Mouse (Mus musculus) retina, postnatal 7 days (tissue): ENCODE data around the gene Gpc6.

Experiments
- DNase-seq: peaks from one replicate; pipeline ENCODE4 v3.0.0-alpha.2; 2012; ENCODE audit warnings: low read depth, low spot score

Gene Gpc6

DNA sequence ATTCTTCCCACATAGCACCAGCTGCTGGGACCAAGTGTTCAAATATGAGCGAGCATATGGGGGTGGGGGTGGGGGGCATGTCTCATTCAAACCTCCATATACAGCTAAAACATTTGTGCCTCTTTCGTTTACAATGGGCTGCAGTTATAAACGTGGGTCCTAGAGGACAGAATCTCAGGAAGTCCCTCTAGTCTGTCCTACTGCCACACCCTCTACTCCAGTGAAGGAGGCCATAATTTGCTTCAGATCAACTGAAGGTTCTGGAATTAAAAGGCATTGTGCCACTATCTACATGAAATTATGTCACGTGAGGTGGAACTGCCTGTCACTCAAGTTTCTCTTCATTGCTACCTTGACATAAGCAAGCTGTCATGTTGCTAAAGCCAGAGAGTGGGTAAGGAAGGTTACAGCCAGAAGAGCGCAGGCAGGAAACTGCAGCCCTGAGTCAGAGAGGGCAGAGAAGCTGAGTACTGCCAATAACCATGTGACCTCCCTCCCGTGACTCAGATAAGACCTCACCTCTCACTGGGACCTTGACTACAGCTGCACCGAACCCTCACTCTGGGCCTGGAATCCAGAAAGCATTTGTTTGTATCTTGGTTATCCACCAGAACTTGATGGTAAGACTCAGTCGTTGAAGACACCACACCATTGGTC is 1067.6 kb downstream of the Gpc6 start:
- DNase-seq, result no peak

DNA sequence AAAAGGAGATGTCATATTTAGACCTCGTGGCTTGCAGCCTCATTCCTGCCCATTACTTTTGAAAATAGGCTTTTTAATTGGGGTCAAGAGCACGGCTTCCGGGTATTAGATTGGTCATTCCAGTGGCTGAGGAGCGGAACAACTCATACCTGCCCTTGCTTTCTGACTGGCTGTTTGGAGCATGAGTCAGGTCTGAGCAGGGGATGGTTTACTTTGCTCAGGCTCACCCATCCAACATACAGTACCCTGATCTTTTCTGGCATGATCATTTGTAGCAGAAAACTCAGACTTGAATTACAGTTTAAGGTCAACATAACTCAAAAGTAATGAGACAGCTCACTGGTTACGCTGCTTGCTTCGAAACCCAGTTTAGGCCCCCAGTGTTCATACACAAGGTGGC is 1068.7 kb downstream of the Gpc6 start:
- no peak for DNase-seq

- DNase-seq, result no peak
These were observed 1079.3 kb downstream of the Gpc6 start for GRCm38 (mm10) chr14:118004434-118004833.

DNA sequence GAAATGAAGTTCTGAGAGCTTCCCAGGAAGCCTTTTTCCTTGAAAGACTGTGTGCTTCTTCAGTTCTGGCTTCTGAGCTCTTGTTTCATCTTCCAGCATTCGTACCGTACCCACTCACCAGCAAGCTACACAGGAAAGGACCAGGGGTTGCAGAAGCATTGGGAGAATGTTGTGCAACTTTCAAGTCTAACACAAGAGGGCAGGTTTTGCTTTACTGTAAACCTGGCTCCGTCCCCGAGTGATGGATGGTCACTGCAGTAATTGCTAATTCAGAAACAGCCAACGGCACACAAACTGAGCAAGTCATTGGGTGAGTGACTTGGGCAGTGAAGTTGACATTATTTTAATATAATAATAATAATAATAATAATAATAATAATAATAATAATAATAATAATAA is 1080.6 kb downstream of the Gpc6 start:
- DNase-seq, result peak; percentile 63

- no peak for DNase-seq
These were observed 1084.4 kb downstream of the Gpc6 start for GRCm38 (mm10) chr14:118009541-118009940.

DNA sequence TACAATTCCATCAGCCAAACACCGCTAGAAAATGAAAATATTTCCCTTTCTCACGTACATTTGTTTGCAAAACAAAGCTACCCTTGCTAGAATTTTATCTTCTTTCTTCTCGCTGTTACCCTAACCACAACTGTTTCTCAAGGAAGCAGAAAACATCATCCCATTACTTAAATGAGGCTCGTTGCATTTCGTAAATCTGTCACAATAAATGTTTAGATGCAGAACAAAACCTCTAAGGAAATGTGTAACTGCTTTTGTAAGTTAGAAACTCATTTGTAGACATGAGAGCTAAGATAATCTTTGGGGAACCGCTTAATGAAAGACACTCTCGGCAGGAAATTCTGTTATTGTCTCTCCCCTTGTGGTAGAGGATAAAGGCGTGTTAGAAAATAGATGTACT is 1088.1 kb downstream of the Gpc6 start:
- DNase-seq, result no peak

GRCm38 (mm10) chr14:118019314-118019713 is 1094.2 kb downstream of the Gpc6 start:
- DNase-seq, result no peak

DNA sequence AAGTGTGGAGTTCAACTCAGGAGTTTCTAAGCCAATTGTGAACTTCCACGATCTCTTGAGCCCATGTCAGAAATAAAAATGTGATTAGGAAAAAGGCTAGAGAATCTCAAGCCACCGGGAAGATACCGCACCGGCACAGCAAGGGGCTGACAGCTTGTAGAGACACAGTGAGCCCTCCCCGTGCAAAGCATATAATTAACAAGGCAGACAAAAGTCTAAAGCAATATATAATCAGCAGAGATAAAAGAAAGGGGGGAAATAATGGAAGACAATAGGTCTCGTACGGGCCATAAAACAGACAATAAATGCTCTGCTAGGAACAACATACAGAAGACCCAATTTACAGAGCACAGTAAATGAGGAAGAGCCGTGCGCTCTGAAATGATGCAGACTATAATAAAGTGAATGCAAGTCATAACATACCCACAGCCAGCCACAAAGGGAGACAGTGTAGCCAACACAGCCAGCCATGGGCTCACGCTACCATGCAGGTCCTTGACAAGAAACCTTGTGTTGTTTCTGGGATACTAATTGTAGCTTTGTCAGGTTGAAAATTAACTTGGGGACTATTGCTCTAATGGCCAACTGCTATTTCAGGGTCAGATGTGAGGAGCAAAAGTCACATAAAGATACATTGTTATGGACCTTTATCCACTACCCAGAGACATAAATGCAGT is 1096.9 kb downstream of the Gpc6 start:
- DNase-seq, result no peak
